Mouse (Mus musculus) lung, postnatal 0 days (tissue): Measurements from ENCODE around the gene Patj. TPM values are rescaled to one million over a fixed set of nuclear protein-coding genes. Genes with fewer than 3 reads are reported as not detected.

ENCODE experiments used
- ATAC-seq: fragments of 200-750 bp; cut with Nextera tagmentation; 2 replicates; pipeline ENCODE4 v1.8.0; 2017; ENCODE audit warnings: moderate library complexity
- DNase-seq: peaks from one replicate; pipeline ENCODE4 v3.0.0-alpha.2; 2016; ENCODE audit warnings: low spot score
- H3K27ac ChIP-seq: fragments of 300-500 bp; sonication (generic); 2 replicates; pipeline ENCODE4 v1.5.1; 2014; ENCODE audit warnings: antibody characterized with exemption, mild to moderate bottlenecking, low read length, mixed read lengths
- H3K27me3 ChIP-seq: fragments of 300-500 bp; sonication (generic); replicated peaks from 2 replicates; pipeline ENCODE4 v1.6.1; 2014; ENCODE audit warnings: low read length, mixed read lengths; ENCODE audit not compliant: insufficient read depth
- H3K36me3 ChIP-seq: fragments of 300-500 bp; sonication (generic); 2 replicates; pipeline ENCODE4 v1.6.1; 2014; ENCODE audit warnings: low read length, mixed read lengths; ENCODE audit not compliant: insufficient read depth
- H3K4me1 ChIP-seq: fragments of 300-500 bp; sonication (generic); 2 replicates; pipeline ENCODE4 v1.6.1; 2014; ENCODE audit warnings: antibody characterized with exemption, low read depth, low read length, mixed read lengths; ENCODE audit not compliant: insufficient read depth
- H3K4me2 ChIP-seq: fragments of 300-500 bp; sonication (generic); replicated peaks from 2 replicates; pipeline ENCODE4 v1.6.1; 2014; ENCODE audit warnings: low read depth, mild to moderate bottlenecking, low read length, moderate library complexity, mixed read lengths
- H3K4me3 ChIP-seq: fragments of 300-500 bp; sonication (generic); 2 replicates; pipeline ENCODE4 v1.5.1; 2014; ENCODE audit warnings: low read depth, low read length
- H3K9ac ChIP-seq: fragments of 300-500 bp; sonication (generic); replicated peaks from 2 replicates; pipeline ENCODE4 v1.6.1; 2014; ENCODE audit warnings: low read depth, mild to moderate bottlenecking
- H3K9me3 ChIP-seq: fragments of 300-500 bp; sonication (generic); 2 replicates; pipeline ENCODE4 v1.6.1; 2016; ENCODE audit warnings: low read length, mixed read lengths
- CTCF ChIP-seq: IDR thresholded peaks from 2 replicates; pipeline ENCODE4 v1.5.1; 2016; ENCODE audit warnings: antibody characterized with exemption, mild to moderate bottlenecking
- EP300 ChIP-seq: IDR thresholded peaks from 2 replicates; pipeline ENCODE4 v1.6.1; 2016; ENCODE audit warnings: antibody characterized with exemption, mild to moderate bottlenecking, control low read depth
- WGBS: fragments of 180-500 bp; shearing (Covaris S2); extraction: QIAGEN DNeasy Blood & Tissue Kit; methylation state at CpG from one replicate; pipeline ENCODE4 v1.1.7; 2014; 5-methylcytosine and 5-hydroxymethylcytosine counted together
- polyA plus RNA-seq: library from polyadenylated mRNA; unstranded; fragments of >200 nt; fragmentation: Nextera tagmentation; extraction: Ambion mirVana; gene quantifications from 2 replicates; pipeline ENCODE4 v1.2.1, GENCODE M21; 2015

Gene Patj
- polyA plus RNA-seq: 13.4 and 17.2 TPM in 2 replicates

DNA sequence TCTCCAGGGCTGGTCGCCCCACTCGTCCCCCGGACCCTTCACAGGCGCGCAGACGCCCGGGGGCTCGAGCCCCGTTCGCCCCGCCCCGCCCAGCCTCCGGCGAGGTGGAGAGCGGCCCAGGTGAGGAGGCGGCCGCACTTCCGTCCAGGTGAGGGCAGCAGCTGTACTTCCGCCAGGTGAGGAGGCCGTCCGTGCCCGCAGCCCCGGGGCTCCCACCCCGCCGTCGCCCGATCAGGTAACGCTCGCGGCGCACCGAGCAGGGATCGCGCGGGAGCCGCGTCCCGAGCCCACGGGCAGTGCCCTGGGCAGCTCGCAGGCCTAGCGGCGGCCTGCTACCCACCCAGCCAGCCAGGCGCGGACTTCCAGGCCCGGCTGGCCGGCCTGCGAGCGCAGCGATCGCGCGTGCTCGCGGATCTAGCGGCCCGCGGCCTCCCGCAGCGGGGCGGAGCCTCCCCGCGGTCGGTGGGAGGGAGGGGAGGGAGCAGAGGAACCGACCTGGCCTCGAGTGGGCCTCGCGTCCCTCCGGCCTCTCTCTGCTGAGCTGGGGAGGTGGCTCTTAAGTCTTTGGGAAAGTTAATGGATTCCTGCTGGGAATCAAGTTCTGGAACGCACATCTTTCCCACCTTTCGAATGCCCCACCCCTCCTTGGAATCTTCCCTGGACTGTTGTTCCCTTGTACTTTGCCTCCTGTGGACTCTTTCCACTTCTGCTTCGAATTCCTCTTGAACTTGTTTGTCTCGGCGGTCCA is at the start of gene Patj:
Gene Patj (plus strand): TSS at position 96 of the 748 bp plus-strand sequence.
- Histone ChIP-seq H3K9ac (peak within 1 kb of the TSS; percentile 97), H3K4me3 (peak within 1 kb of the TSS; percentile 77), H3K36me3 (no peaks in the 10 kb centered on the region), H3K9me3 (no peaks in the 10 kb centered on the region), H3K4me2 (peak within 1 kb of the TSS; percentile 90), H3K27me3 (no peaks in the 10 kb centered on the region), H3K4me1 (peaks cover 3% of the 10 kb centered on the region; the same call in 1 of the 2 replicates), H3K27ac (peak within 1 kb of the TSS; percentile 96)
- peak; percentile 87 for DNase-seq
- ATAC-seq: peak; percentile 93
- WGBS: 2% methylated on average over 47 of the region's 73 CpGs
- TF ChIP-seq CTCF: peak; percentile 42
- TF ChIP-seq EP300: no peak

DNA sequence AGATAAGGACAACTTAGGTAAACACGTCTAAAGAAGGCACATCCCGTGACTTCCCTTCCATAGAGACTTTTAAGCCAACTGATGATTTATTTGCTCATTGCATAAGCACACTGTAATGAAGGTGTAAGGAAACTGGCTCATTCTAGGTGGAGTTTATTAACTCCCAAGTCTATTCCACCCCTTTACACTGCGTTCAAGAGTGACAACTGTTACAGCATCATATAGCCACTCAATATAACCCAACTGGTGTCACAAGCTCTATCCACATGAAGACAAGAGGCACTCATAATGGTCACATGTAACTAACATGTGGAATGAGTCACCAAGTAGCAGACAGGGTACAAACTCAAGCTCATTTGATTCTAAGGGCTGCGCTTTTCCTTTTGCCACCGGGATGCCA is 47.0 kb upstream of the Patj start:
- Histone ChIP-seq H3K36me3 (no peaks in the 10 kb centered on the region), H3K27me3 (no peaks in the 10 kb centered on the region), H3K27ac (no peak overlapping the region), H3K4me3 (no peak overlapping the region), H3K9ac (no peak overlapping the region), H3K4me1 (peaks cover 5% of the 10 kb centered on the region; the same call in 1 of the 2 replicates), H3K9me3 (no peaks in the 10 kb centered on the region), H3K4me2 (no peak overlapping the region; the same call in 1 of the 2 replicates)
- 48% methylated on average over 5 of the region's 5 CpGs for WGBS
- ATAC-seq (peak; percentile 85), DNase-seq (peak; percentile 53)
- no peak for TF ChIP-seq EP300
- TF ChIP-seq CTCF: no peak

DNA sequence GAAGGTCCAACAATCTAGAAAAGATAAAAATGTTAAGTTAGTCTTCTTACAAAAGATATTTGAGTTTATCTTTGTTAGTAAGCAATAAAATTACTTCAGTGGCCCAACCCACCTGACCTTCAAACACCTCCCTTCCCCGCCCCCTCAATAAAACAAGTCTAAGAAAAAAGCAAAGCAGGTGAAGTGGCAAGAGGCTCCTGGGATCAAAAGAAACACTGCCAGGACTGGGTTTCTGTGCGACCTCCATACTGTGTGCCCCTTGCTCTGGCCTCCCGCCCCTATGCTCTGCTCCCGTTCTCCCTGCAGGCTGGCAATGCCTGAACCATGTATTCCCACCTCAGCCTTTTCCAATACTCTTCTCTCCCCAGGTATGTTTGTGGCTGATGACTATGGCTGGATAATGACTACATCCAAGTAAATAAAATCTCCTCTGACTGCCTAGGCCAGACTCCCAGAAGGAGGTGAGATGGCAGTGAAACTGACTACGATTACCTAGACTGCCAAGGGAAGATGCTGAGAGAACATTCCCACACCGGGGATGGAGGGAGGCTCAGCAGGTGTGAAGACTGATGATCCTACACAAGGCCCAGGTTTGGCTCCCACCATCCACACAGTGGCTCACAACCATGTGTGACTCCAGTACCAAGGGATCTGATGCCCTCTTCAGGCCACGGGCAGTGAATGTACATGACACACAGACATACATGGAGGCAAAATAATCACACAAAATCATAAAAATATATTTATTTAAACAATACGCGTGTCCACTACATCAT is 37.4 kb upstream of the Patj start:
- no peaks in the 10 kb centered on the region for H3K4me1 ChIP-seq
- DNase-seq: no peak
- no peaks in the 10 kb centered on the region for H3K27me3 ChIP-seq
- no peak overlapping the region for H3K27ac ChIP-seq
- H3K4me2 ChIP-seq: no peak overlapping the region
- ATAC-seq: no peak
- peaks cover 5% of the 10 kb centered on the region; the same call in 1 of the 2 replicates for H3K36me3 ChIP-seq
- H3K9me3 ChIP-seq: no peaks in the 10 kb centered on the region
- 94% methylated on average over 9 of the region's 9 CpGs for WGBS
- H3K4me3 ChIP-seq: no peak overlapping the region
- TF ChIP-seq CTCF: no peak
- TF ChIP-seq EP300: no peak
- H3K9ac ChIP-seq: no peak overlapping the region

DNA sequence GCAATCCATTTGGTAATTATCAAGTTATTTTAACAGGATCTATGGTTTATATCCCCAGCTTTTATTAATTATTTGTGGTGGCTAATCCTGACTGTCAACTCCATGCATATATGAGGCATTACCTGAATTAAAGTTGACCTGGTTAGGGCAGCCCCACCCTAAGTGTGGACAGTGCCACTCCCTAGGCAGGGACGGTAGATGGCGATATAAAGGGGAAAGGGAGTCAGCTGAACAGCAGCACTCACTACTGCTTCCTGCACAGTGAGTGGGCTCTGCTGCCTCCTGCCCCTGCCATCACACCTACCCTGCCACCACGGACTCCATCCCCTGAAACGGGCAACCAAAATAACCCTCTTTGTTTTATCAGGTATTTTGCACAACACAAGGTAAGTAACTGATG is 20.2 kb upstream of the Patj start:
- DNase-seq (no peak), ATAC-seq (no peak)
- Histone ChIP-seq H3K36me3 (no peaks in the 10 kb centered on the region), H3K27me3 (no peaks in the 10 kb centered on the region), H3K9ac (no peak overlapping the region), H3K27ac (no peak overlapping the region), H3K4me2 (no peak overlapping the region), H3K9me3 (no peaks in the 10 kb centered on the region), H3K4me1 (no peaks in the 10 kb centered on the region), H3K4me3 (no peak overlapping the region)
- WGBS: 64% methylated on average over 4 of the region's 4 CpGs
- peak; percentile 55 for TF ChIP-seq CTCF
- no peak for TF ChIP-seq EP300

DNA sequence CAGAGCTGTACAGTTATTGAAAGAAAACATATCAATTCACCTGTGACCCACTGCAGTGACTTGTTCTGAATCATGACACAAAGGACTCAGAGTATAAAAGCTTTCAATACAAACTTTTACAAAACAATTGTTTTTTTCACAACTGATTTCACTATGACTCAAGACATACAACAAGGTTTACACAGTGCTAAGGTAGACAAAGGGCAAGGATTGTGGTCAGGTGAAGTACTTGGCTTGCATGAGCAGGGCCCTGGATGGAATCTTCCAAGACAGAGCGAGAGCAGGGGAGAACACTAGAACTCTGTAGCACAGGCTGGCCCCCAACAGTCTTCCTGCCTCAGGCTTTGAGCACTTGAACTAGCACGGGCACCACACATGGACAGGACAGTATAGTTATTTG is 18.6 kb upstream of the Patj start:
- H3K27me3 ChIP-seq: no peaks in the 10 kb centered on the region
- no peaks in the 10 kb centered on the region for H3K9me3 ChIP-seq
- no peak for TF ChIP-seq EP300
- no peak for TF ChIP-seq CTCF
- H3K9ac ChIP-seq: no peak overlapping the region
- H3K4me3 ChIP-seq: no peak overlapping the region
- H3K36me3 ChIP-seq: no peaks in the 10 kb centered on the region
- no peaks in the 10 kb centered on the region; the same call in 1 of the 2 replicates for H3K4me1 ChIP-seq
- WGBS: 82% methylated on average over 2 of the region's 2 CpGs
- ATAC-seq (no peak), DNase-seq (no peak)
- H3K4me2 ChIP-seq: no peak overlapping the region
- H3K27ac ChIP-seq: no peak overlapping the region

DNA sequence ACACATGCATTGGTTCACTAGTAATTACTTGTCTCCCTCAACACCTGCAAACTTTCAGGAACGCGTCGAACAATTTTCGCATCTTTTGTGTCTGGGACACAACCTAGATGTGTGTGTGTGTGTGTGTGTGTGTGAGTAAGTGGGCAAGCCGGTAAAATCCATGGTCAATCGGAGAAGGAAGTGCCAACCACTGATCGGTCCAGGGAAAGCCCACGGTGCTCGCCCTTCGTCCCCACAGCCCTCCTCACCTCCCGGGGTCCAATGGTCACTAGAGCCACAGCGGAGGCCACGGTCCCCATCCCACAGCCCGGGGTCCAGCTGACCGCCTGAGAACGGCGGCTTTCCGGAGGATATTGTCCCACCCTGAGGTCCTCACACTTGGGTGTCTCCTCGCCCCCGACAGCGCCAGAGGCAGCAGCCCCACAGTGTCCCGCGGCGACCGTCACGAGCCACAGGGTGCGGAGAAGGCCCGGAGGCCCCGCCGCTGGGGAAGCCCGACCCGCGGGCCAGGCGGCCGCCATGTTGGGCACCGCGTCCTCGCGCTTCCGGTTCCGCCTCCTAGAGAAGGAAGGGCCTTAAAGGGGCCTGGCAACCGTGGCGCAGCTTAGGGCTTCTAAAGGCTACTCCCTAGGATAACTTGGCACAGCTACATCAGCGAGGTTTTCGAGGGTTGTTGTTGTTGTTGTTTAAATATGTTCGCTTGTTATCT is 12.7 kb upstream of the Patj start, which contains the start of gene Tm2d1:
Gene Tm2d1 (minus strand): TSS at position 591 of the 709 bp plus-strand sequence.
- ATAC-seq (peak; percentile 98), DNase-seq (peak; percentile 94)
- Histone ChIP-seq H3K36me3 (no peaks in the 10 kb centered on the region), H3K27me3 (no peaks in the 10 kb centered on the region), H3K9me3 (no peaks in the 10 kb centered on the region), H3K4me2 (peak within 1 kb of the TSS; percentile 62), H3K4me3 (peak within 1 kb of the TSS; percentile 97), H3K9ac (peak within 1 kb of the TSS; percentile 94), H3K27ac (peak within 1 kb of the TSS; percentile 54), H3K4me1 (no peaks in the 10 kb centered on the region; the same call in 1 of the 2 replicates)
- TF ChIP-seq CTCF: no peak
- TF ChIP-seq EP300: no peak
- under 1% methylated on average over 41 of the region's 46 CpGs for WGBS
